Mouse (Mus musculus) MN1 (cell line): ENCODE data around the gene Nr2e1.

Experiments
- DNase-seq: peaks from one replicate; pipeline ENCODE4 v3.0.0-alpha.2; 2016; ENCODE audit warnings: low spot score

Gene Nr2e1

DNA sequence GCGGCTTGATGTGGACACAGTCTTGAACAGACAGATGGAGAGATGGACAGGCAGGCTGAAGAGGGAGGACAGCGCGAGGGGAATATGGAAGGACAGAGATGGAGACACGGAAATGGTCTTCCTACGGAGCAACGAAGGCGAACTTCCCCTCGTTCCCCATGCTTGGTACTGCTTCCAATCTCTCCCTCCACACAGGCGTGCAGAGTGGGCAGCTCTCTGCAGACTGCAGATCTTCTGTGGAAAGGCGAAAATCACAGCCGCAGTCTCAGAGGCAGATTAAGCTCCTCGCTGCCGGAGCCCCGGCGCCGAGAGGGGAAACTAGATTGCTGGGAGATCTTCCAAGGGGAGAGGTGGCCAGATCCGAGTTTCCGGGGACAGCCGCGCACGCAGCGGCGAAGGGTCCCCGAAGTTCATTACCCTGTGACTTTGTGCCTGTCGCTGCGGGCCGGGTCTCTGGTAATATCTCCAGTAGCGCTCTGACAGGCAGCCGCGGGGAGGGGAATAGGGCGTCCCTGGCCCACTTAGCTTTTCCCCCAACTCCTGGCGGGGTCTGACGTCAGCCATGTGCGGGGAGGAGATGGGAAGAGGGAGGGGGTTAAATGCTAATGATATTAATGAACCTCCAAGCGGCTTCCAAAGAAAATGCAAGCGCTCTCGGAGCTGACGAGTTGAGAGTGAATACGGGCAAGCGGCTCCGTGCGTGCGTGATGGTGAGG, at the start of gene Nr2e1, which contains the start of gene Ostm1:
Gene Nr2e1, minus strand, starts transcription at position 476 of the 716 bp plus-strand sequence.
Gene Ostm1, plus strand, starts transcription at position 666 of the 716 bp plus-strand sequence.
- DNase-seq = no peak

DNA sequence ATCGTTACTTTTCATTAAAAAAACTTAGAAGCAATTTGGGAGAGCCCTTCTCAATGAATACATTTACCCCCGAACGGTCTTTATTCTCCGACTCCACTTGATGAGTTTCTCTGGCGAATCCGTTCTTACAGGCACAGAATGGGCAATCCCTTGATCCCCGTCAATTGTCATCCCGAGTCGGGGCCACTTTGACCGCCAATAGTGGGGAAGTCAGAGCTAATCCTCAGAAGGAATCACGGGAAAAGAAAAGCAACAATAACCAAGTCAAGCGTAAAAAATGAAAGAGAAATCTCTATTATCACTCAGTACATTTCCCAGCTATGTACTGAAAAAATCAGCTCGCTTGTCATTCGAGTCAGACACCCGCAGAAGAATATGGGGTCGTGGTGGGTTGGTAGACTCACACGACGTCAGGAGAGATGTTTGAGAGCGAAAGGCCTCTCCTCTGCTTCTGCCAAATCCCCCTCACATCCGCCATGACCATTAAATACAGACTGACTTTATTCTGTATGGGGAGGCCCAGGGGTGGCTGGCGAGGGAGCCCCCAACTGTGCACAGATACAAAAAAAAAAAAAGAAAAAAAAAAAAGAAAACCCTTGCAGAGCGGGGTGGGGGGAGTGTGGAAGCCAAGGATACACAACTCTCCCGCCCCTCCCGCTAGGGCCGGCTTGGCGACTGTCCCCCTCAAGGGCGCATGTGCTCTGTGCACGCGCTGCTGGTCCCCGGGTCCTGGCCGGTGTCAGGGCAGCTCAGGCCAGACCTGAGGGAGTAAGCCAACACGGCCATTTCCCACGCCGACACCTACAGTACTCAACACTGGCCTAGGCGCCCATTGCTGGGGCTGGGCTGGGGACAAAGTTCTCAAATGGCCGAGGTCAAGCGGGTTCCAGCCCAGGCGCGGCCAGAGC, 49.3 kb upstream of the Nr2e1 start:
- DNase-seq = peak; percentile 40

DNA sequence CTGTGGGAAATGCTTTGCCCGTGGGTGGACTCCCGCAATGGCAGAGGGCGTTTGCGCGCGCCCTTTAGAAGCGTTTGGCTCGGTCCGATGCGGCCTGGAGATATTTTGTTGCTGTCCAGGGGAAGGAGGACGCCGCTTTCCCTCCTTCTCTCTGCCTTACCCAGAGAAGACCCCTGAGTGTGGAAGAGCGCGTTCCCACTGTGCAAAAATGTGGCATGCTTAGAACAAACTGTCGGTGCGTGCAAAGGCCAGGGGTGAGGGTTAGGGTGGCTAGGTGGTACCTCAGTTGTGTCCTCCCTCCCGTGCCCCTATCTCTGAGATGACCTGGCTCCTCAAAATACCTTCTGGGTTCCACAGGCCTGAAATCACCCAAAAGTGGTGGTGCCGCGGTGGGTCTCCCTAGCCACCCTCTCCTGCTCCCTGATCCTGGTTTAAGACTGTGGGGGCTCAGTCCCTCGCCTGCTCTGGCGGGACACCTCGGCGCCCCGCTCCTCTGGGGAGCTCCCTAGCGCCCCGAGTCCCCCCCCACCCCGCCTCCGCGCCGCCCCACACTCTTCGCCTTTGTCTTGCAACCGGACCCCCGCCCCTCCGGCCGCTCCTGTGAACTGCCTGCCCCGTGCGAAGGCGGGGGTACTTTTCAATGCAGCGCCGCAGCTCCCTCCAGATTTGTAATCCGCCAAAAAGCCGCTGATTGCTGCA, 48.5 kb upstream of the Nr2e1 start:
- no peak for DNase-seq

DNA sequence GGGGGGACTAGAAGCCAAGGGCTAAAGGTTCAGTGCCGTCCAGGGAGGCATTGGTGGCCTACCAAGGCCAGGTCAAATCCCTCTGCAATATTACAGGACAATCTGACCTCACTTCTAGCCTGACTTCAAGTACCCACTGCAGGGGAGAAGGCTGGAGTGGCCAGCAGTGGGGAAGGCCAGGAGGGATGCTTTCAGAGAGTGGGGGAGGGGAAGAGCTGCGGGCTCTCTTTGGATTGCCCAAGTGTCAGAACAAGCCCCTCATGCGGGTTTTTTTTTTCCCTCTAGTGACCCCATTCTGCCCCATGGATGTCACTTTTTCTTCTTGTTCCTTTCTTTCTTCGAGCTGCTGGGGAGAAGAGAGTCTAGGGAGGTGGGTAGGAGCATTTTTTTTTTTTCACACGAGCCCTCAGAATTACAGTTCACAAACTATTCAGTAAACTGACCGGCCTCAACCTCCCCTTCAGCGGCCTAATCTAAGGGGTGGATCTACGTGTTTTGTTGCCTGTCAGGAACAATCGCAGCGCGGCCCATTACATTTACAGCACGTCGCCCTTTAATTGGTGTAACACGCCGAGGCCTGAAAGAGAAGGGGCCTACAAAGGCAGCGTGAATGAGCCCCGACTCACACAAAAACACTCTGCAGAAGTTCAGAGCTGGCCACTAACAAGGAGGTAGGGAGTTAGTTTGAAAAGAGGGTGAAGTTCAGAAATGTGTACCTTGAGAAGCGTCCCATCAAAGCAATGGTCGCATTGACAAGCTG, 47.3 kb upstream of the Nr2e1 start:
- DNase-seq = no peak

DNA sequence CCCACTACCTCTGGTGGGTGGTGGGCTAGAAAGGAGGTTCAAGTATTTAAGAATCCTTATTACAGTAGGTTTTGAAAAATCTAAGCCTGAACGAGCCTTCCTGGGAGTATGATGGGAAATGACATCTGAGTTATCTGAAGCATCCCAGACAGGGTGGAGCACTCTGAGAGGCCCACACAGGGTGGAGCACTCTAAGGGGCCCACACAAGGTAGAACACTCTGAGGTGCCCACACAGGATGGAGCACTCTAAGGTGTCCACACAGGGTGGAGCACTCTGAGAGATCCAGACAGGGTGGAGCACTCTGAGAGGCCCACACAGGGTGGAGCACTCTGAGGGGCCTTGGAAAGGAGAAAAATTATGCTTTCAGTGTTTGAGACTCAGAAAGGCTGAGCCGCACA, 42.5 kb upstream of the Nr2e1 start:
- DNase-seq = no peak

DNA sequence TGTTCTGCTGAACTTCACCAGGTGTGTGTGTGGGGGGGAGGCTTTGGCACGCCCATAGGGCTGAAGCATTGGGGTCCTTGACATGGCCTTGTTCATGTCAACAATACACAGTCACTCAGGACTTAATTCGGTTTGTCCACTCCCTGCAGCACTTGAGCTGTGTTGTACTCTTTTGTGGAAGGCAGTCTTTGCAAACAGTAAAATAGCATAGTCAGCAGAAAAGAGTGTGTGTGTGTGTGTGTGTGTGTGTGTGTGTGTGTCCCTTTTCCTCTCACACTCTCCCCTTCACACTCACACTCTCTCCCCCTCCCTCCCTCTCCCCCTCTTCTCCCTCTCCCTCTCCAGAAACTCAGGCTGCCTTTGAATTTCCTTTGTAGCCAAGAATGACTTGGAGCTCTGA, 34.9 kb upstream of the Nr2e1 start:
- DNase-seq = no peak

DNA sequence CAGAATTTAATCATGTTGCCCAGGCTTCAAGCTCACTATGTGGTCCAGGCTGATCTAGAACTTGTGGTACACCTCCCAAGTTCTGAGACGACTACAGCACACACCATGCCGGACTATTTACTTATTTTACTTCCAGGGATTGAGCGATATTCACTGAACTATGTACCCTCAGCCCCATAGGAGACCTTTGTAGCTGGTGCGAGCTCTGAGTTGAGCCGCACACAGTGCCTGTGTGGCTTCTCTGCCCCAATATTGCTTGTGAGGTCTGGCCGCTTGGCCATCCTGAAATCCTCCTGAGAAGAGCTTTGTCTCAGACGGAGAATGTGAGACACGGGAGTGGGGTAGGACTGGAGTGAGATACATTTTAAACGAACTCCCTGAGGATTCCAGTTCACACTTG, 31.3 kb upstream of the Nr2e1 start:
- no peak for DNase-seq

DNA sequence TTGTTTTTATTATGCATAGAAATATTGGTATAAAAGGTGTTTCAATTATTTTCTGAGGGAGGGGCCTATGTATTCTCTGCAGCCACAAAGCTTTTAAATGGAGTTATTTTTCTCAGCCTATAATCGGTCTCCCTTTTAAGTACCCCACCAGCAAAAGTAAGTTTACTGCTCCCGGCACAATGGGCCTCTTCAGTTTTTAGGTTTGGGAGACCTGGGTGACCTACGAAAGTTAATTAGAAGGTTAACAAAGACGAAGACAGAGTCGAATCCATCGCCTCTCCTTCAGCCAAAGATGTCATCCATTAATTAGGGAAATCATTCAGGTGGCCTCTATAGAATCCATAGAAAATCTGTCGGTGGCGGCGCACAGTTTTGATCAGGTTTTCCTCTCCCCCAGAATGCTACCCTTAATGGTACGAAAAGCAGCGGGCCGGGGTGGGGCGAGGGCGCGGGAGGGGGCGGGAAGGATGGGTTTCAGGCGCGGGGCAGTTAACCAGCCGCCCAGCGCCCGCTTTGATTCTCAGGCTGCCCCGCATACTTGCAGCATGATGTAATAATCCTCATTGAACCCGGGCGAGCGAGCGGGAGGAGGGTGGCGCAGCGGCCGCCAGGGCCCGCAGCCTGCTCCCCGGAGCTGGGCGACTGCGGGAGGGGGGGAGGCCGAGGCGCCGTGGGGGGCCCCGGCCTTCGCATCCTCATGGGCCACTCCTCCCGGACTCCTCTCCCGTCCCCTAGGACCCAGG, 30.4 kb upstream of the Nr2e1 start:
- DNase-seq = peak; percentile 70

DNA sequence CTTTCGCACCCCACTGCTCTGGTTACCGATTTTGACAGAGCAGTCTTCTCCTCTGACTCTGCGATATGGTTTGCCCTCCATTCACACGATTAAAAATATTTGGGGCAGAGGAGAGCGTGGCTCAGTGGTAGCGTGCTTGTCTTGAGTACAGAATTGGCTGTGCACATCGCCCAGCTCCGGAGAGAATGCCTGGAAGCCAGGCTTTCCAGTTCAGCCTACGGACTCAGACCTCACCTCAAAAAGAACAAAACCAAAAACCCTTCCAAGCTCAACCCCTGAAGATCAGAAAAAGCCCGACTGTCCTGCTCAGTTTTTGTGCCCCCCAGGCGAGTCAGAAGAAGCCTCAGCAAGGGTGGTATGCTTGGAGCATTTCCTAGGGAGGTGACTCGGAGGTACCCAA, 29.6 kb upstream of the Nr2e1 start:
- no peak for DNase-seq

DNA sequence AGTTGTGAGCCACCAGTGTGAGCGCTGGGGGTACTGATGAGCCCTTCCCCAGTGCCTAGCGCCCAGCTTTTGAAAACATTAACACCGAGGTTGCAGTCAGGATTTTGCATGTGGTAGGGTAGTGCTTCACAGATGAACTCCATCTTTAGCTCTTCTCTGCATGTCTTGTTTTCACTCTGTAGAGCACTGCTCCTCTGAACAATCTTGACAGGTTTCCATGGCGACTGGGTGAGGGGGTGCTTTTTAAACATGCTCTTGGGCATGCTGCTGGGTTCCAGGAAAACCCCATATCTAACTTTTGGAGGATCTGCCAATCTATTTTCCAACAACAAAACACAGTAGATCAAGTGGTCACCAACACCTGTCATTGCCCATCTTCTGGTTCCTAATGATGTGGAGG, 23.3 kb upstream of the Nr2e1 start:
- no peak for DNase-seq

DNA sequence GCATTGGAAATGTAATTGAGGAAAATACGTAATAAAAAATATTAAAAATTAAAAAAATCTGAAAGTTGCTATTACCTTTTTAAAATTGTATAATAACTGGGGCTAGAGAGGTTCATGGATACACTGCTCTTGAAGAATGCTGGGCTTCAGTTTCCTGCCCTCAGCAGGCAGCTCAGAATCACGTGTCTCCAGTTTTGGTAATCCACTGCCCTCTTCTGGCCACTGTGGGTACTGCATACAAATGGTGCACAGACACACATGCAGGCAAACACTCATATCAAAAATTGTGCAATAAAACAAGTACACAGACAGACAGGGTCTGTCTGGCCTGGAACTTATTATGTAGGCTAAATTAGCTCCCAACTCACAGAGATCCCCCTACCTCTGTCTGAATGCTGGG, 21.4 kb upstream of the Nr2e1 start:
- DNase-seq = peak; percentile 26

DNA sequence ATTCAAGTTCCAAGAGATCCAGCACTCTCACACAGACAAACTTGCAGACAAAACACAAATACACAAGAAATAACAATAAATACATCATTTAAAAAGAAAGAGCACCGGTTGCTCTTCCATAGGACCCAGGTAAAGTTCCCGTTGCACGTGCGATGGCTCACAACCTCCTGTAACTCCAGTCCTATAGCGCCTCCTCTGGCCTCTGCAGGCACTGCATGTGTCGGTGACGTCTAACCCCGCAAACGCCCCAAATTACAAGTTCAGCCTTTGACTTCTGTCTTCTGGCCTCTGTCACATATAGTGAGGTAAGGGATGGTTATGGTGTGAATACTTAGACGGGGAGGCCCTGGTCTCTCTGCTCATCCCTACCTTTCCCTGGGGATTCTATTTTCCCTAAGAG, 18.1 kb upstream of the Nr2e1 start:
- DNase-seq = no peak

DNA sequence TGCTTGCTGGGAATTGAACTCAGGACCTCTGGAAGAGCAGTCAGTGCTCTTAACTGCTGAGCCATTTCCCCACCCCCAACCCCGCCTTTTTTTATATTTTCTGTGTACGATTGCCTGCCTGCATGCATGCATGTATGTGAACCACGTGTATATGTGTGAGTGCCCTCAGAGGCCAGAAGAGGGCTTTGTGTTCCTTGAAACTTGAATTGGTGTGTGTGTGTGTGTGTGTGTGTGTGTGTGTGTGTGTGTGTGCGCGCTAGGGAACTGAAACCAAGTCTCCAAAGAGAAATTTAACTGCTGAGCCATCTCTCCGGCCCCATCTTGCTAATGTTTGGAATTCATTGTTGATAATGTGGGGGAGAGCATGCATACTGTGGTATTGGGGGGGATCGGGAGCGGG, 15.2 kb upstream of the Nr2e1 start:
- no peak for DNase-seq

DNA sequence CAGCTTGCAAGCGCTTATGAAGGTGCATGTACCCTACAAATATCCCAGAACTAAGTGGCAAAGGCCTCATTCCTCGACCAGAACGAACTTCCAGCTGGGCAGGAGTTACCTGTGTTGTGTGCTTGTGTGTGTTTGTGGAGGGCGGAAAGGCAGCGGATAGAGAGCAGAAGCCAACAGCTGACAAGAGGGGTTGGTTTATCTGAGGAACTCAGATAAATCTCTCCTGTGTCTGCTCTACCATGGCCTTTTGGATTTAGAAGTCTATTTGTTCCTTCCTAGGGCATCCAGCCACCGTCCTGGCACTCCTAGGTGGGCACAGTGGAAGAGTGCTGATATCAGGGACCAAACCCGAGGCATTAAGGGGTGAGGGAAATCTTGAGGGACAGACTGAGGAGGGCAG, 9.8 kb upstream of the Nr2e1 start:
- no peak for DNase-seq

DNA sequence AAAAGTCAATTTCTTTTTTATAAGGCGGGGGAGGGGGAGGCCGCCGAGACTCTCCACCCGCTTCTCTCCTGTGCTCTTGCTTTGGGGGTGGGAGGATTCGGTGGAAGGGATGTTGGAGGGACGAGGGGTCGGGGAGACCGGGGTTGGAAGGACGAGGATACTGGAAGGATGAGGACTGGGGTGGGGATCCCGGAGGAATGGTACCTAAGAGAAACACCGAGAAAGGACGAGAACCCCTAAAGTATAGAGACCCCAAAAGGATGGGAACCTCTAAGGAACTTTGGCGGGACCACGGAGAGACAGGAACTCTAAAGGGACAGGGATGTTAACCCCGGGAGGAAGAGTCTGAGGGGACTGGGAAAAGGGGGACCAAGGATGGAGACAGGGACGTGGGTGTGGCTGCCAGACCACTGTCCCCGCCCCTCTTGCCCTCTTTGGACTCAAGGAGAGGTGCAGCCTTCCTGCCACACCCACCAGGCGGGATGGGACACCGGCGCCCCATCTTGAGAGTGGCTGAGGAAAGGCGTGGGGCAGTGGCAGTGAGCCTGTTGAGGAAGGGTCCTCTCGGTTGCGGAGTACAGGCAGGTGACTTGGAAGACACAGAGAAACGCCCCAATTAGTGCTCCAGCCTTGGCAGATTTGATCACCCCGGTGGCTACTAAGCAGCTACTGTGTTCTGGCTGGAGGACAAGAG, 8.7 kb upstream of the Nr2e1 start:
- DNase-seq = no peak

DNA sequence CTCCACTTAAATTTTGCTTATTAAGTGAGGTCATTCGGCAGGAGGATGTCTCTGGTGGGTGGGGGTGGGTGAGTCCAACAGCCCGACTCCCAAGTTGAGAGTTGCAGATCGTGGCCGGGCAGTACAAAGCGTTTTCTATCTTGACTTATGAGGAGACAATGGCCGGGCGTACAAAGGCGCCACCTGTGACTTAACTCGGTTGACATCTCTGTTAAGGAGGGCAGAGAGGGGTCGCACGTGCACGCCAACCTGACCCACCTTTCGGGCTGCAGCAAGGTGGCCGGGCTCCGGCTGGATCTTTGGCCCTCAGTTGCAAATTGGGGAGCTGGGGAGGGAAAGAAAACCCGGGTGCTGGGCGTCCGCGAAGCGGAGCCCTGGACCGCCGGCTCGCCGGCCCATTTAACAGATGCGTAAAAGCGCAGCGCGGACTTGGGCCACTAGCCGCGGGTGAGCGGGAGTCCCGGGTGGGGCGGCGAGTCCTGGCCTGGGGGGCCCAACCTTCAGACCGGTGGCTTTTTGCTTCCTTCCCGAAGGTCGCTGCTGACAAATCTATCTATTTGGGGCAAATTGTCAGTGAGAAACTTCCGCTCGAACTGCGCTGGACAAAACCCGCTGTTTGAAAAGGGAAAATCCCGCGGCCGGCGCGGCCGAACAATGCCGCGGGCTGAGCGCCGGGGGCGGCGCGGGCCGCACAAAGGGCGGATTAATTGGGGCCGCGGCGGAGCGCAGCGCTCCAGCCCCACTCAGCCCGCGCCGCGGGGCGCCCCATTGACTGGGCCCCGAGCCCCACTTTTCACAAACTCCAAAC, 8.0 kb upstream of the Nr2e1 start:
- no peak for DNase-seq

DNA sequence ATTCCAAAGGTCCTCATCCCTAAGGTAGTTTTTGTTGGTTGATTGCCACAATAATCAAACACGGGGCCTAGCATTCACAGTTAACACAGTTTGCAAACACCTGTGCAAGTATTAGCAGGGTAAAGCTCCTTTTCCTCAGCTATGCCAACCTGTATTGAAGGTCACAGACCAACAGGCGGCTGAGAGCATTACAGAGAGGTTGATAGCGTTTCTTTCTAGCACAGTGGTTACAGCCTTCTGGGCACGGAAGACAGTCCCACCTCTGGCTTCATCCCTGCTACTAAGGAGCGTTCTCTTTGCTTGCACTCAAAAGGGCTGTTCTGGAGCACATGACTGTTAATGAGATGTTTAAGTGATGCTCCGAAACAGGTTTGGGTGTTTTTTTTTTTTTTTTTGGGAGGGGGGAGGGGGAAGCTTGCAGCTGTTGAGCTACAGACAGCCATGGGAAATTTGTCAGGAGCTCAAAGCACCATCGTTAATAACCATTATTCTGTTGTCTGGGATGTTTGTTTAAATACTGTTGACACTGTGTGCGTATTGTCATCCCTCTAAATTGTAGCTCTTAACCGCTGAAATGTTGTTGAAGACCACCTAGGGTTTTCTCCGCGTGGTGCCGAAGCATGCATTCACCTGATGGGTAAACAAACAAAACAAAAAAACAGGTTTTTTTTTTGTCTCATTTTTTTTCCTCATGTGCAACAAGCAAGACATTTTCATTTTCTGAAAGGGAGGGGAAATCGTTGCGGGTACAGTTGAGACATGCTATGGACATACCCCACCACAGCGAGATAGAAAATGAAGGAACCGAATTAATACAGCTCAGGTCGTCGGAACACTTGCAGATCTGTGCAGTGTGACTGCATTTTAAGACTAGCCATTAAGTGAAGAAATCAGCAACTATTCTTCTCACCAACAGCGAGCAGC, 7.1 kb upstream of the Nr2e1 start:
- DNase-seq = no peak

DNA sequence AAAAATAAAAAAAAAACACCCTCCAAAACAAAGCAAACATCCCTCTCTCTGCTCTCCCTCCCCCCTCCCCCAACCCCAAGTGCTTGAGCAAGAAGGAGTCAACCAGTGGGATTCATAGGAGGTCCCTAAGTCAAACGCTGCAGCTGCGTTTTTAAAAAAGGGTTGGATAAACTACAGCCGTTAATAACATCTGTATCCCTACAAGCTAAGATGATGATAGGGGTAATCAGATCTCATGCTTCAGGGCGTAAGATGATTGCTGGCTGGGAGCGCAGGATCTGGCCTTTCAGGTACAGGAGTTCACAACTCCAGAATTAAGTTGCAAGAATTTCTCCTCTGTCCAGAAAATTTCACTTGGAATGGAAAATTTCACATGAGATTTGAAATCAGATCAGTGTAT, 6.1 kb upstream of the Nr2e1 start:
- no peak for DNase-seq
